Mouse (Mus musculus): Measurements from ENCODE around the gene Tbc1d22b.

DNA sequence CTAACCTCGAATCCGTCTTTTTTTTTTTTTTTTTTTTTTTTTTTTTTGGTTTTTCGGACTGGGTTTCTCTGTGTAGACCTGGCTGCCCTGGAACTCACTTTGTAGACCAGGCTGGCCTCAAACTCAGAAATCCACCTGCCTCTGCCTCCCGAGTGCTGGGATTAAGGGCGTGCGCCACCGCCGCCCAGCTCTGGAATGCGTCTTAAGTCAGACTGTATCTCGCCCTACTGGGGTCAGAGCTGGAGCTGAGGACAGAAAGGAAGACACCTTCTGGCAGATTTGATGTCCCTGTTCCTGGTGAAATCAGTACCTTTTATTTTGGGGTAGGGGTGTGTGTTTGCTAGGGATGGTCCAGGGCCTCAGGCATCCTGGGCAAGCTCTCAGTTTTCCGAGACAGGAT is 82.7 kb downstream of the Tbc1d22b start:
- TF ChIP-seq POLR2A (IDR thresholded peaks at IDR 0.05; ENCODE audit: extremely low read depth, insufficient read depth, low read length) (no peak), CTCF (IDR thresholded peaks at IDR 0.05; ENCODE audit: extremely low read depth, insufficient read depth, low read length) (no peak)

All from cortical plate, adult 2 months (tissue).